Mouse (Mus musculus) Muller cell, postnatal 12 days (primary cell): ENCODE measurements around the gene Tuba3a.

ENCODE experiments used
- DNase-seq: peaks from one replicate; pipeline ENCODE4 v3.0.0-alpha.2; 2015; ENCODE audit errors: inconsistent ontology term

The Tuba3a gene

GRCm38 (mm10) chr6:125285890-125286289 lies at the start of gene Tuba3a:
Gene Tuba3a, minus strand, starts transcription at chr6:125286042.
- no peak for DNase-seq

GRCm38 (mm10) chr6:125334356-125334755 lies 48.5 kb upstream of the Tuba3a start:
- no peak for DNase-seq

GRCm38 (mm10) chr6:125333112-125333899 lies 47.5 kb upstream of the Tuba3a start:
- DNase-seq, result no peak

GRCm38 (mm10) chr6:125330626-125331326 lies 44.9 kb upstream of the Tuba3a start:
- DNase-seq, result peak; percentile 90

GRCm38 (mm10) chr6:125328243-125328642 lies 42.4 kb upstream of the Tuba3a start:
- DNase-seq, result no peak

GRCm38 (mm10) chr6:125325337-125325736 lies 39.5 kb upstream of the Tuba3a start:
- no peak for DNase-seq

- DNase-seq, result peak; percentile 12
These were observed 37.7 kb upstream of the Tuba3a start for GRCm38 (mm10) chr6:125323547-125323946.

GRCm38 (mm10) chr6:125322794-125323193 lies 37.0 kb upstream of the Tuba3a start:
- no peak for DNase-seq

- DNase-seq, result no peak
These were observed 35.4 kb upstream of the Tuba3a start for GRCm38 (mm10) chr6:125321114-125321855.

GRCm38 (mm10) chr6:125320323-125320722 lies 34.5 kb upstream of the Tuba3a start, which contains the start of gene Scnn1a:
Gene Scnn1a, plus strand, starts transcription at chr6:125320659.
- no peak for DNase-seq

- no peak for DNase-seq
These were observed 34.1 kb upstream of the Tuba3a start for GRCm38 (mm10) chr6:125319919-125320296.

- DNase-seq, result peak; percentile 36
These were observed 33.4 kb upstream of the Tuba3a start for GRCm38 (mm10) chr6:125318981-125319918.

- DNase-seq, result peak; percentile 25
These were observed 31.2 kb upstream of the Tuba3a start for GRCm38 (mm10) chr6:125317077-125317476.

- no peak for DNase-seq
These were observed 28.9 kb upstream of the Tuba3a start for GRCm38 (mm10) chr6:125314746-125315145.

- DNase-seq, result no peak
These were observed 28.4 kb upstream of the Tuba3a start for GRCm38 (mm10) chr6:125314231-125314563.

- DNase-seq, result peak; percentile 91
These were observed 27.8 kb upstream of the Tuba3a start, which contains the start of gene Ltbr for GRCm38 (mm10) chr6:125313546-125314230. Gene Ltbr, minus strand, starts transcription at chr6:125313885.

GRCm38 (mm10) chr6:125312581-125313355 lies 26.9 kb upstream of the Tuba3a start:
- DNase-seq, result peak; percentile 36

GRCm38 (mm10) chr6:125312171-125312570 lies 26.3 kb upstream of the Tuba3a start:
- no peak for DNase-seq

- no peak for DNase-seq
These were observed 23.6 kb upstream of the Tuba3a start for GRCm38 (mm10) chr6:125309406-125309805.

GRCm38 (mm10) chr6:125308921-125309320 lies 23.1 kb upstream of the Tuba3a start:
- no peak for DNase-seq
